Mouse (Mus musculus) cerebellum, adult 9-11 months (tissue): ENCODE measurements around the gene Olfr666.
"Not testable (repeated sequence)": the region's sequence is repeated elsewhere in the genome, so short reads cannot be mapped to it uniquely, and the experiment has no call there.

Experiments
- DNase-seq: peaks from one replicate; pipeline ENCODE4 v3.0.0; 2022

Gene Olfr666

GRCm38 (mm10) chr7:104895852-104896251 lies at the start of gene Olfr666:
TSS of gene Olfr666 (minus strand) at chr7:104895952.
- no peak for DNase-seq

DNA sequence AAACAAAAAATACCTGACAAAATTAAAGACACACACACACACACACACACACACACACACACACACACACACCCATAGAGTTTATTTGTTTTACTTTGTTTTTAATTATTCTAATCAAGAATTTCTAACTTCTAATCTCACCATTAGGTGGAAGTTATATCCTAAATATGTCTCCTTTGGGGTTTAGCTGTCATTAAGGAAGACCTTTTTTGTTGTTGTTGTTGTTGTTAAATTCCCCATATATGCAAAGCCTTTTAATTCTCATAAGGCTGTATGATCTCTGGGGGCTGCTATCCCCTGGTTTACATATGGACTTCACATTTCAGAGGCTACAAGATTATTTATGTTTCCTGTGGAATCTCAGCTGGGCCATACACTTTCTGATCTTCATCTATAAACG lies 38.2 kb upstream of the Olfr666 start, which contains the start of gene Olfr669:
Gene Olfr669, plus strand, starts transcription at position 301 of the 400 bp plus-strand sequence.
- DNase-seq, result no peak

DNA sequence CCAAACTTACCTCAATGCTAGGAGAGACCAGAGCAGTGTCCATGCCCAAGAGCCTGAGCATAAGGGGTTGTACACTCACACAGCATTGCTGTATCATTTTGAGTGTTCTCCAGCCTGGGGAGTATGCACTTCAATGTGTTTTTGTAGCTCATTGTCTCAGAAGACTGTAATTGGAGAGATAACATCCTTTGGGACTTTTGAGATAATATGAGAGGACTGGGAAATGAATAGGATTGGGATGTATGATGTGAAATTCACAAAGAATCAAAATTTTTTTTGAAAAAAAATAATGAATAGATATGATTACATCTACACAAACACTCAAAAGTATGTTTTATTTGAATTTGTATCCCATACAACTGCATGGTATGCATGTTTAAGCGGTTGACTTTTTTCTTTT lies 32.2 kb upstream of the Olfr666 start, which contains the start of gene Olfr668:
Gene Olfr668, minus strand, starts transcription at position 101 of the 400 bp plus-strand sequence.
- no peak for DNase-seq

DNA sequence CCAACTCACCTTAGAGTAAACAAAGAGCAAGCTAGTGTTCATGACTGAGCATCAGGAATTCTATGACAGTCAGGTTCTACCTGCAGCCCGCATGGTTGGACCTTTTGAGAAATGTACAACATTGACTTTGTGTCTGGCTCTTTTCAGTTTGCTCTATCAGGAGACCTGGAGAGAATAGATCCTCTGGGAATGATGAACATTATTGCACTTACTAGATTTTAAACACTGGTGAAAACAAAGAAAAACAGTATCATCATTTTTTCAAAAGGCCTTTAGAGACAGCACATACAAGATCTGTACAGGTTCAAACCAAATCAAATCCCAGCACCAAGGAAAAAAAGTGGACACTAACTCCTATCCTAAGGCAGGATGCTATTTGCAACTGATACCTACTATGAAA lies 25.6 kb upstream of the Olfr666 start, which contains the start of gene Olfr667:
Gene Olfr667, minus strand, starts transcription at position 101 of the 400 bp plus-strand sequence.
- DNase-seq, result no peak

GRCm38 (mm10) chr7:104877731-104878130 lies 18.0 kb downstream of the Olfr666 start, which contains the start of gene Olfr665:
TSS of gene Olfr665 (plus strand) at chr7:104878031.
- DNase-seq, result no peak

DNA sequence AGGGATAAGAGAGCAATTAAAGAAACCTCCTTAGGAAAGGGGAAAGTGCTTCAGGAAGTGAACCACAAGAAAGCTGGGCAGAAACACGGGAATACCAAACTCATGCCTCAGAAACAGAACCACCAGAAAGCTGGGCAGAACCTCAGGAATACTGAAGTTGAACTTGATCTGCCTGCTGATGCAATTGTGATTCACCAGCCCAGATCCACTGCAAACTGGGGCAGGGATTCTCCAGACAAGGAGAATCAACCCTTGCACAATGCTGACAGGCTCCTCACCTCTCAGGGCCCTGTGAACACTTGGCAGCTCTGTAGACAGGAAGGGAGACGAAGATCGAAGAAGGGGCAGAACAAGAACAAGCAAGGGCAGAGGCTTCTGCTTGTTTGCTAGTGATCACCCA lies 34.4 kb downstream of the Olfr666 start:
- DNase-seq, result no peak

DNA sequence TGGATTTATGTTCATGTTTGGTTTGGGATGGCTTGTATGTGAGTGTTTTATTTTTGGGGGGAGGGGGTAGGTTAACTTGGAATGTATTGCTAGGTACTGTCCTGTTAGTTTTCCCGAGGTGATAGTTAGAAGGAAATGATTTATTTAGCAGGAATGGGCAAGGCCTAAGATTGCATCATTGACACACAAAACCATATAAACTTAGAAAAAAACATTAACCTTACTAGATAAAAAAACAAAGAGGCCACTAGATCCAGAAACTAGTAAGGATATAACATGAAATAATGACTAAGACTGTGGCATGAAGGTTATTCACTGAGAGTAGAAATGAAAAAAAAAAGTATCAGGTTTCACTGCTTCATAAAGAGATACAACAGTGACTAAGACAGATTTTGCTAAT lies 38.1 kb downstream of the Olfr666 start:
- DNase-seq, result no peak

- DNase-seq, result not testable (repeated sequence)
Measured at GRCm38 (mm10) chr7:104856709-104857108, 39.0 kb downstream of the Olfr666 start, which contains the start of gene Usp17la. TSS of gene Usp17la (plus strand) at chr7:104857009.

DNA sequence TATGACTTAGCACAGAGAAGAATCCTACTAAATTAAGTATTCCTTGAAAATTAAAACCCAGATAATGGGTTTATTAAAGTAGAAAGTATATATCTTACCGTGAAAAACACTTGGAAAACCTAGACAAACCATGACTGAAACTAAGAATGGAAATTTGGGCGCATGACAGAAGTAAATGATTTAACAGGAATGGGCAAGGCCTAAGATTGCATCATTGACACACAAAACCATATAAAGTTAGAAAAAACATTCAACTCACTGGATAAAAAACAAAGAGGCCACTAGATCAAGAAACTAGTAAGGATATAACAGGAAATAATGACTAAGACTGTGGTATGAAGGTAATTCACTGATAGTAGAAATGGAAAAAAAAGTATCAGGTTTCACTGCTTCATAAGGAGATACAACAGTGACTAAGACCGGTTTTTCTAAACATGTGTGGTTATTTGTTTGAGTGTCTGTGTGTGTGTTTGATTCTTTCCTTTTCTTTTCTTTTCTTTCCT lies 40.5 kb downstream of the Olfr666 start:
- no peak for DNase-seq

DNA sequence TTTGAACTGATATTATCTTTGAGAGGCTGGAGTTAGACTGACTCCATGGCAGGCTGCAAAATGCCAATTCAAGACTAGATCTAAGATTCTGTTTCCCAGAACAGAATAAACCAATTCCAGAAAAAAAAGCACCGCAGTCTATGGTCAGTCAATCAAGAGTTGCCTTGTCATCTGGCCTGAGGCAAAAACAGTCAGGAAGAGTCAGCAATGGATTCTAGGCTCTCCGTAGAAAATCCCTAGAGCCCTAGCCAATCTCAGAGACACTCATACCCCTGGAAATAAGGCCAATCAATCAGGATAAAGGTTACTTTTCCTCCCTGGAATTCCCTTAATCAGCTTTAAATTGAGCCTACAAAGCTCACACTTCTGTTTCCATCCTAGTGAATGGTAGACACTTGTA lies 44.2 kb downstream of the Olfr666 start:
- DNase-seq, result not testable (repeated sequence)

DNA sequence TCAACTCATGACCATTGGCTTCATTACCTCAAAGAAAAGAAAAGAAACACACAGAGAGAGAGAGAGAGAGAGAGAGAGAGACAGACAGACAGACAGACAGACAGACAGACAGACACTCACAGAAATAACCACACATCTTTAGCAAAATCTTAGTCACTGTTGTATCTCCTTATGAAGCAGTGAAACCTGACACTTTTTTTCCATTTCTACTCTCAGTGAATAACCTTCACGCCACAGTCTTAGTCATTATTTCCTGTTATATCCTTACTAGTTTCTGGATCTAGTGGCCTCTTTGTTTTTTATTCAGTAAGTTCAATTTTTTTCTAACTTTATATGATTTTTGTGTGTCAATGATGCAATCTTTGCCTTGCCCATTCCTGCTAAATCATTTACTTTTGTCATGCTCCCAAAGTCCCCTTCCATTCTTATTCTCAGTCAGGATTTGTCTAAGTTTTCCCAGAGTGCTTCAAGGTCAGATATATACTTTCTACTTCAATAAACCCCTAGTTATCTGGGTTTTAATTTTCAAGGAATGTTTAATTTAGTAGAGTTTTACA lies 51.9 kb downstream of the Olfr666 start:
- no peak for DNase-seq

- no peak for DNase-seq
Measured at GRCm38 (mm10) chr7:104842503-104842902, 53.2 kb downstream of the Olfr666 start, which contains the start of gene Usp17lb. TSS of gene Usp17lb (minus strand) at chr7:104842603.
